Mouse (Mus musculus) lung, embryonic 14.5 days (tissue): ENCODE measurements around the gene Lpcat3. TPM values are rescaled to one million over a fixed set of nuclear protein-coding genes. Genes with fewer than 3 reads are reported as not detected.

Experiments
- ATAC-seq: fragments of 200-750 bp; cut with Nextera tagmentation; 2 replicates; pipeline ENCODE4 v1.8.0; 2017; ENCODE audit warnings: mild to moderate bottlenecking, moderate TSS enrichment, moderate library complexity; ENCODE audit not compliant: insufficient read depth
- DNase-seq: peaks from one replicate; pipeline ENCODE4 v3.0.0-alpha.2; 2015
- H3K27ac ChIP-seq: fragments of 300-500 bp; sonication (generic); 2 replicates; pipeline ENCODE4 v1.5.1; 2014; ENCODE audit warnings: low read depth, mild to moderate bottlenecking, moderate library complexity
- H3K27me3 ChIP-seq: fragments of 300-500 bp; sonication (generic); 2 replicates; pipeline ENCODE4 v1.6.1; 2014; ENCODE audit warnings: low read length, control low read depth; ENCODE audit not compliant: insufficient read depth
- H3K36me3 ChIP-seq: fragments of 300-500 bp; sonication (generic); 2 replicates; pipeline ENCODE4 v1.6.1; 2014; ENCODE audit warnings: control low read depth; ENCODE audit not compliant: insufficient read depth
- H3K4me1 ChIP-seq: fragments of 300-500 bp; sonication (generic); 2 replicates; pipeline ENCODE4 v1.6.1; 2014; ENCODE audit warnings: antibody characterized with exemption, control low read depth; ENCODE audit not compliant: insufficient read depth
- H3K4me2 ChIP-seq: fragments of 300-500 bp; sonication (generic); 2 replicates; pipeline ENCODE4 v1.6.1; 2014; ENCODE audit warnings: mild to moderate bottlenecking
- H3K4me3 ChIP-seq: fragments of 300-500 bp; sonication (generic); 2 replicates; pipeline ENCODE4 v1.5.1; 2014; ENCODE audit warnings: low read depth, low read length
- H3K9ac ChIP-seq: fragments of 300-500 bp; sonication (generic); 2 replicates; pipeline ENCODE4 v1.6.1; 2014
- H3K9me3 ChIP-seq: fragments of 300-500 bp; sonication (generic); 2 replicates; pipeline ENCODE4 v1.6.1; 2016; ENCODE audit warnings: low read depth, low read length, control low read depth
- CTCF ChIP-seq: IDR thresholded peaks from 2 replicates; pipeline ENCODE4 v1.5.1; 2016; ENCODE audit warnings: antibody characterized with exemption, low read depth
- WGBS: fragments of 180-500 bp; shearing (Covaris S2); extraction: QIAGEN DNeasy Blood & Tissue Kit; methylation state at CpG from one replicate; pipeline ENCODE4 v1.1.7; 2014; 5-methylcytosine and 5-hydroxymethylcytosine counted together
- polyA plus RNA-seq: library from polyadenylated mRNA; unstranded; fragments of >200 nt; fragmentation: Nextera tagmentation; extraction: Ambion mirVana; gene quantifications from 2 replicates; pipeline ENCODE4 v1.2.1, GENCODE M21; 2014

Gene Lpcat3
- polyA plus RNA-seq, 1 experiment from 2014 or later, result 50.3 TPM

GRCm38 (mm10) chr6:124739231-124739796 is 76.5 kb downstream of the Lpcat3 start:
- Histone ChIP-seq H3K27me3 (no peaks in the 10 kb centered on the region), H3K4me1 (peaks cover 11% of the 10 kb centered on the region; the same call in 1 of the 2 replicates), H3K9me3 (no peaks in the 10 kb centered on the region), H3K9ac (no peak overlapping the region), H3K4me2 (peak overlapping the region; percentile 87), H3K36me3 (peaks cover 17% of the 10 kb centered on the region), H3K4me3 (no peak overlapping the region), H3K27ac (peak overlapping the region; percentile 100)
- no peak for TF ChIP-seq CTCF
- 80% methylated on average over 10 of the region's 10 CpGs for WGBS
- no peak for DNase-seq
- ATAC-seq, result no peak

- H3K27ac ChIP-seq, result peak overlapping the region; percentile 100
- DNase-seq, result peak; percentile 77
- H3K9me3 ChIP-seq, result no peaks in the 10 kb centered on the region
- ATAC-seq, result peak; percentile 1
- peaks cover 28% of the 10 kb centered on the region for H3K36me3 ChIP-seq
- under 1% methylated on average over 29 of the region's 29 CpGs for WGBS
- H3K9ac ChIP-seq, result peak overlapping the region; percentile 83
- H3K4me1 ChIP-seq, result peaks cover 11% of the 10 kb centered on the region; the same call in 1 of the 2 replicates
- H3K27me3 ChIP-seq, result no peaks in the 10 kb centered on the region
- H3K4me2 ChIP-seq, result peak overlapping the region; percentile 87
- peak overlapping the region; percentile 67 for H3K4me3 ChIP-seq
- peak; percentile 66 for TF ChIP-seq CTCF
Observed at GRCm38 (mm10) chr6:124740211-124740887, 77.5 kb downstream of the Lpcat3 start.

- no peaks in the 10 kb centered on the region for H3K9me3 ChIP-seq
- peak within 1 kb of the TSS; percentile 83 for H3K9ac ChIP-seq
- peak within 1 kb of the TSS; percentile 100 for H3K27ac ChIP-seq
- WGBS, result under 1% methylated on average over 41 of the region's 41 CpGs
- ATAC-seq (peak; percentile 85), DNase-seq (peak; percentile 97)
- H3K4me3 ChIP-seq, result peak within 1 kb of the TSS; percentile 67
- H3K27me3 ChIP-seq, result no peaks in the 10 kb centered on the region
- no peak for TF ChIP-seq CTCF
- H3K4me1 ChIP-seq, result peaks cover 12% of the 10 kb centered on the region; the same call in 1 of the 2 replicates
- H3K36me3 ChIP-seq, result peaks cover 30% of the 10 kb centered on the region
- peak within 1 kb of the TSS; percentile 87 for H3K4me2 ChIP-seq
Observed at GRCm38 (mm10) chr6:124740888-124741761, 78.3 kb downstream of the Lpcat3 start, which contains the start of gene Grcc10. Grcc10 (minus strand) TSS chr6:124741374.

GRCm38 (mm10) chr6:124741842-124742241 is 79.0 kb downstream of the Lpcat3 start:
- Histone ChIP-seq H3K4me2 (peak overlapping the region; percentile 87), H3K4me1 (peaks cover 18% of the 10 kb centered on the region; the same call in 1 of the 2 replicates), H3K9ac (peak overlapping the region; percentile 6; the same call in 1 of the 2 replicates), H3K36me3 (peaks cover 37% of the 10 kb centered on the region), H3K27ac (peak overlapping the region; percentile 100), H3K4me3 (peak overlapping the region; percentile 67), H3K9me3 (no peaks in the 10 kb centered on the region), H3K27me3 (no peaks in the 10 kb centered on the region)
- DNase-seq, result no peak
- ATAC-seq, result no peak
- no peak for TF ChIP-seq CTCF
- 62% methylated on average over 3 of the region's 3 CpGs for WGBS

GRCm38 (mm10) chr6:124742839-124743514 is 80.2 kb downstream of the Lpcat3 start:
- H3K4me3 ChIP-seq, result no peak overlapping the region
- no peaks in the 10 kb centered on the region for H3K9me3 ChIP-seq
- no peak overlapping the region for H3K9ac ChIP-seq
- TF ChIP-seq CTCF, result no peak
- H3K36me3 ChIP-seq, result peaks cover 49% of the 10 kb centered on the region
- H3K4me2 ChIP-seq, result no peak overlapping the region
- H3K27me3 ChIP-seq, result no peaks in the 10 kb centered on the region
- ATAC-seq, result no peak
- WGBS, result 87% methylated on average over 15 of the region's 15 CpGs
- peaks cover 18% of the 10 kb centered on the region; the same call in 1 of the 2 replicates for H3K4me1 ChIP-seq
- H3K27ac ChIP-seq, result no peak overlapping the region
- no peak for DNase-seq

- no peak for TF ChIP-seq CTCF
- Histone ChIP-seq H3K9ac (no peak overlapping the region), H3K27ac (no peak overlapping the region), H3K4me3 (no peak overlapping the region), H3K4me1 (peaks cover 18% of the 10 kb centered on the region; the same call in 1 of the 2 replicates), H3K4me2 (no peak overlapping the region), H3K27me3 (no peaks in the 10 kb centered on the region), H3K36me3 (peaks cover 55% of the 10 kb centered on the region), H3K9me3 (no peaks in the 10 kb centered on the region)
- no peak for ATAC-seq
- no peak for DNase-seq
- 78% methylated on average over 8 of the region's 8 CpGs for WGBS
Observed at GRCm38 (mm10) chr6:124743647-124744046, 80.8 kb downstream of the Lpcat3 start.
